Mouse (Mus musculus) neural tube, embryonic 15.5 days (tissue): Measurements from ENCODE around the gene Foxo1. TPM values are rescaled to one million over a fixed set of nuclear protein-coding genes. Genes with fewer than 3 reads are reported as not detected.

Experiments
- ATAC-seq: fragments of 200-750 bp; cut with Nextera tagmentation; 2 replicates; pipeline ENCODE4 v1.8.0; 2017; ENCODE audit warnings: mild to moderate bottlenecking, moderate TSS enrichment, moderate library complexity; ENCODE audit not compliant: low FRiP score
- H3K27ac ChIP-seq: fragments of 300-500 bp; sonication (generic); replicated peaks from 2 replicates; pipeline ENCODE4 v1.5.1; 2015; ENCODE audit warnings: mild to moderate bottlenecking, inconsistent platforms
- H3K27me3 ChIP-seq: fragments of 300-500 bp; sonication (generic); replicated peaks from 2 replicates; pipeline ENCODE4 v1.6.1; 2015; ENCODE audit warnings: inconsistent platforms
- H3K36me3 ChIP-seq: fragments of 300-500 bp; sonication (generic); 2 replicates; pipeline ENCODE4 v1.6.1; 2015; ENCODE audit warnings: inconsistent platforms
- H3K4me1 ChIP-seq: fragments of 300-500 bp; sonication (generic); 2 replicates; pipeline ENCODE4 v1.6.1; 2015; ENCODE audit warnings: inconsistent platforms
- H3K4me2 ChIP-seq: fragments of 300-500 bp; sonication (generic); 2 replicates; pipeline ENCODE4 v1.6.1; 2015; ENCODE audit warnings: inconsistent platforms, mild to moderate bottlenecking, moderate library complexity
- H3K4me3 ChIP-seq: fragments of 300-500 bp; sonication (generic); replicated peaks from 2 replicates; pipeline ENCODE4 v1.5.1; 2015; ENCODE audit warnings: mild to moderate bottlenecking, inconsistent platforms
- H3K9ac ChIP-seq: fragments of 300-500 bp; sonication (generic); replicated peaks from 2 replicates; pipeline ENCODE4 v1.6.1; 2015; ENCODE audit warnings: mild to moderate bottlenecking, inconsistent platforms
- H3K9me3 ChIP-seq: fragments of 300-500 bp; sonication (generic); replicated peaks from 2 replicates; pipeline ENCODE4 v1.6.1; 2016; ENCODE audit warnings: inconsistent platforms
- WGBS: fragments of 180-500 bp; shearing (Covaris S2); methylation state at CpG from one replicate; pipeline ENCODE4 v1.1.7; 2015; ENCODE audit warnings: mixed read lengths; 5-methylcytosine and 5-hydroxymethylcytosine counted together
- polyA plus RNA-seq: library from polyadenylated mRNA; unstranded; fragments of >200 nt; fragmentation: Nextera tagmentation; extraction: Ambion mirVana; gene quantifications from 2 replicates; pipeline ENCODE4 v1.2.1, GENCODE M21; 2015

Foxo1 gene
- polyA plus RNA-seq, 1 experiment from 2014 or later: 2.7 TPM

GRCm38 (mm10) chr3:52390321-52390720 is 122.2 kb downstream of the Foxo1 start:
- no peak for ATAC-seq
- Histone ChIP-seq H3K27ac (no peak overlapping the region), H3K4me3 (no peak overlapping the region), H3K36me3 (no peaks in the 10 kb centered on the region), H3K9ac (no peak overlapping the region), H3K27me3 (no peaks in the 10 kb centered on the region), H3K4me1 (no peaks in the 10 kb centered on the region), H3K4me2 (no peak overlapping the region), H3K9me3 (no peaks in the 10 kb centered on the region)
- WGBS: 81% methylated on average over 7 of the region's 7 CpGs

- H3K4me3 ChIP-seq: no peak overlapping the region
- H3K27me3 ChIP-seq: no peaks in the 10 kb centered on the region
- WGBS: 73% methylated on average over 17 of the region's 17 CpGs
- H3K4me1 ChIP-seq: no peaks in the 10 kb centered on the region
- H3K27ac ChIP-seq: no peak overlapping the region
- ATAC-seq: no peak
- H3K9me3 ChIP-seq: no peaks in the 10 kb centered on the region
- no peak overlapping the region for H3K9ac ChIP-seq
- no peaks in the 10 kb centered on the region for H3K36me3 ChIP-seq
- no peak overlapping the region for H3K4me2 ChIP-seq
Measured at GRCm38 (mm10) chr3:52390766-52391665, 122.9 kb downstream of the Foxo1 start.

GRCm38 (mm10) chr3:52391897-52392296 is 123.8 kb downstream of the Foxo1 start:
- no peak for ATAC-seq
- no peaks in the 10 kb centered on the region for H3K27me3 ChIP-seq
- WGBS: 75% methylated on average over 6 of the region's 6 CpGs

DNA sequence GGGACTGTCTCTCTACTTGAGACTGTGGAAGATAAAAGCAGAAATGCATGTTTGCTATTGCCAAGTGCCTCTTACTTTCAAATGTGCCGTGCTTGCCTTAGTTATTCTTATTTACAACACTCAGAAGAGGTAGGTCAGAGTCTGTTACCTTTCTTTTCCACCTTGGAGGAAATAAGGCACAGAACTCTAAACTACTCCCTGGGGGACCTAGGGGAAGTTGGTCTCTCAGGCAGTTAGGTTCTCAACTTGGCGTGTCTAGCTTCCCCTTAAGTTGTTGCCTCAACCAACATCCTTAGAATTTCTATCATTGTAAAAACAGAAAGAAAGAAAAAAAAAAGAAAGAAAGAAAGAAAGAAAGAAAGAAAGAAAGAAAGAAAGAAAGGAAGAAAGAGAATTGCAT is 124.4 kb downstream of the Foxo1 start:
- no peaks in the 10 kb centered on the region for H3K4me1 ChIP-seq
- no peak overlapping the region for H3K4me2 ChIP-seq
- no peaks in the 10 kb centered on the region for H3K9me3 ChIP-seq
- no peak overlapping the region for H3K4me3 ChIP-seq
- no peaks in the 10 kb centered on the region for H3K36me3 ChIP-seq
- no peaks in the 10 kb centered on the region for H3K27me3 ChIP-seq
- no peak overlapping the region for H3K27ac ChIP-seq
- H3K9ac ChIP-seq: no peak overlapping the region
- 78% methylated on average over 2 of the region's 2 CpGs for WGBS
- no peak for ATAC-seq

More at GRCm38 (mm10) chr3:52391897-52392296, 123.8 kb downstream of the Foxo1 start:
- Histone ChIP-seq H3K4me1 (no peaks in the 10 kb centered on the region), H3K9ac (no peak overlapping the region), H3K4me2 (no peak overlapping the region), H3K36me3 (no peaks in the 10 kb centered on the region), H3K9me3 (no peaks in the 10 kb centered on the region), H3K4me3 (no peak overlapping the region), H3K27ac (no peak overlapping the region)

- no peak for ATAC-seq
- 80% methylated on average over 10 of the region's 10 CpGs for WGBS
- H3K4me2 ChIP-seq: no peak overlapping the region
Measured at GRCm38 (mm10) chr3:52393171-52393570, 125.0 kb downstream of the Foxo1 start.

GRCm38 (mm10) chr3:52396121-52396731 is 128.1 kb downstream of the Foxo1 start:
- H3K4me3 ChIP-seq: no peak overlapping the region
- ATAC-seq: no peak
- no peaks in the 10 kb centered on the region for H3K9me3 ChIP-seq
- H3K27me3 ChIP-seq: peaks cover 7% of the 10 kb centered on the region; the same call in 1 of the 2 replicates
- 88% methylated on average over 13 of the region's 13 CpGs for WGBS
- H3K4me1 ChIP-seq: peaks cover 13% of the 10 kb centered on the region
- H3K4me2 ChIP-seq: no peak overlapping the region
- no peak overlapping the region for H3K9ac ChIP-seq
- H3K36me3 ChIP-seq: no peaks in the 10 kb centered on the region
- H3K27ac ChIP-seq: no peak overlapping the region

More at GRCm38 (mm10) chr3:52393171-52393570, 125.0 kb downstream of the Foxo1 start:
- no peak overlapping the region for H3K9ac ChIP-seq
- H3K27me3 ChIP-seq: no peaks in the 10 kb centered on the region
- H3K36me3 ChIP-seq: no peaks in the 10 kb centered on the region
- H3K9me3 ChIP-seq: no peaks in the 10 kb centered on the region
- no peak overlapping the region for H3K4me3 ChIP-seq
- no peak overlapping the region for H3K27ac ChIP-seq
- 0 out of 2 replicates have a peak, but pooled peaks cover 2% of the 10 kb centered on the region for H3K4me1 ChIP-seq

GRCm38 (mm10) chr3:52396951-52397615 is 128.9 kb downstream of the Foxo1 start:
- no peak overlapping the region for H3K4me2 ChIP-seq
- H3K9ac ChIP-seq: no peak overlapping the region
- peaks cover 19% of the 10 kb centered on the region for H3K4me1 ChIP-seq
- H3K27me3 ChIP-seq: peaks cover 10% of the 10 kb centered on the region; the same call in 1 of the 2 replicates
- ATAC-seq: no peak
- H3K4me3 ChIP-seq: no peak overlapping the region
- no peaks in the 10 kb centered on the region for H3K36me3 ChIP-seq
- 81% methylated on average over 10 of the region's 10 CpGs for WGBS
- no peaks in the 10 kb centered on the region for H3K9me3 ChIP-seq
- H3K27ac ChIP-seq: no peak overlapping the region

DNA sequence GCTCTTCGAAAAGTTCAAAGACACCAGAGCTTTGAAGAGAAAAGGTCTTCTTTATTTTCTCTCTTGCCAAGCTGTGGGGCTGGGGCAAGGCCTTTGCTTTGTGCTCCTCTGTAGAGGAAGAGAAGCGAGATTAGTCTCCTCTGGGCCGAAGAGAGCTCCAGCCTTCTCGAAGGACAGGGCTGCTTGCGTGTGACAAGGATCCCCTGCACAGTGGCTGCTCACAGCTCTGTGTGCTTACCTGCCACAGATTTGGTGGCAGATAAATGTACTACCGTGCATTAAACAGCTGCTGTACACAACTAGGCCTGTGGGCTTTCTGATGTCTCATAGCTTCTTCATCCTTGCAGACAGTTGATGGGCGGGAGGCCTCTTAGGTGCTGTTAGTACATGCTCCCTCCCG is 129.8 kb downstream of the Foxo1 start:
- H3K36me3 ChIP-seq: no peaks in the 10 kb centered on the region
- 76% methylated on average over 8 of the region's 8 CpGs for WGBS
- peaks cover 11% of the 10 kb centered on the region; the same call in 1 of the 2 replicates for H3K27me3 ChIP-seq
- no peak overlapping the region for H3K9ac ChIP-seq
- no peak overlapping the region for H3K27ac ChIP-seq
- no peak overlapping the region for H3K4me2 ChIP-seq
- H3K9me3 ChIP-seq: no peaks in the 10 kb centered on the region
- no peak overlapping the region for H3K4me3 ChIP-seq
- H3K4me1 ChIP-seq: peaks cover 19% of the 10 kb centered on the region
- ATAC-seq: no peak

DNA sequence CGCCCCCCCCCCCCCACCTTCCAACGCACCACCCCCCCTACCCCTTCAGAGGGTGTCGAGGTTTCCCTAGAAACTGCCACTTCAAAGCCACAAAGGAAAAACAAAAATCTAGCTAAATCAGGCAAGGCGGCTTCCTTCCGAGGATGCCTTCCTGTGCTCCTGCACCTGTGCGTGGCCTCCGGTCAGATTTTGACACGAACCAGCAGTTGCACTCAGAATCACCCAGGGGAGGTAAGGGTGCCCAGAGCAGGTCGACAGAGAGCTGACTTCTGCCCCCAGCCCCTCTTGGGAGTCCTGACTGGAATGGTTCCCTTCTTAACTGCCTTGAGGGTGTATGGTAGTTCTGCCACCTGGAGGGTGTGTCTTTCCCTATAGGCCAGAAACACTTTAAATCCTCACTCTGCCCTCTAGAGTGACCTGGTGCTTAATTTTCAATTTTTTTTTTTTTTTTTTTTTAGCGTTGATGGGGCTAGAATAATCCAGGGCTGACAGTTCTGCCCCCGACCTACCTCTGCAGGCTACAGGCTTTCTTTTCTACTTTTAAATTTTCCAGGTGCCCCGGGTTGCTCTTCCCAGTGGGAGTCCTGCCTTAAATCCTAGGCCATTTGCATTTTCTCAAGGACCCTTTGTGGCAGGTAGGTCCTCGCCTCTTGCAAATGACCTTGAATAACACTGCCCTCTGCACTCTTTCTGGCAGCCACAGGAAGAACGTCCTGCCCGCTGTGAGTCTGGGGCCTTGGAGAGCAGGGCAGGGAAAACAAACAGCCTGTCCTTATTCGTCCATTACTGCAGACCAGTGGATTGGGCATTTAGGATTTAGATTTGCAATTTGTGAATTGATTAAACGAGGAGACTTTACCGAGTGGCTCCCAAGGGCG is 132.4 kb downstream of the Foxo1 start:
- H3K4me3 ChIP-seq: peak overlapping the region; percentile 25
- peaks cover 14% of the 10 kb centered on the region; the same call in 1 of the 2 replicates for H3K27me3 ChIP-seq
- 20% methylated on average over 19 of the region's 19 CpGs for WGBS

GRCm38 (mm10) chr3:52401162-52401928 is 133.2 kb downstream of the Foxo1 start:
- ATAC-seq: peak; percentile 84
- Histone ChIP-seq H3K9me3 (no peaks in the 10 kb centered on the region), H3K27me3 (peaks cover 14% of the 10 kb centered on the region; the same call in 1 of the 2 replicates), H3K36me3 (no peaks in the 10 kb centered on the region), H3K9ac (0 out of 2 replicates have a peak overlapping the region, but pooled peaks have one; percentile 29), H3K4me3 (peak overlapping the region; percentile 25), H3K4me1 (peaks cover 19% of the 10 kb centered on the region), H3K27ac (peak overlapping the region; percentile 18), H3K4me2 (peak overlapping the region; percentile 57)
- under 1% methylated on average over 26 of the region's 26 CpGs for WGBS

More for the DNA sequence above, 132.4 kb downstream of the Foxo1 start:
- H3K9ac ChIP-seq: 0 out of 2 replicates have a peak overlapping the region, but pooled peaks have one; percentile 29
- no peaks in the 10 kb centered on the region for H3K9me3 ChIP-seq
- H3K36me3 ChIP-seq: no peaks in the 10 kb centered on the region
- no peak overlapping the region for H3K27ac ChIP-seq
- peaks cover 19% of the 10 kb centered on the region for H3K4me1 ChIP-seq
- H3K4me2 ChIP-seq: peak overlapping the region; percentile 57
- peak; percentile 56; the same call in 1 of the 2 replicates for ATAC-seq
